Mouse (Mus musculus) heart, postnatal 0 days (tissue): ENCODE data around the gene Mettl26.

Experiments
- CTCF ChIP-seq: IDR thresholded peaks from 2 replicates; pipeline ENCODE4 v1.5.1; 2016; ENCODE audit warnings: antibody characterized with exemption, control low read depth, low read depth
- EP300 ChIP-seq: IDR thresholded peaks from 2 replicates; pipeline ENCODE4 v1.6.1; 2016; ENCODE audit warnings: antibody characterized with exemption, low read depth

- TF ChIP-seq CTCF (no peak), EP300 (no peak)
These were observed 8.7 kb upstream of the Mettl26 start for GRCm38 (mm10) chr17:25866172-25866571.
